Mouse (Mus musculus): ENCODE measurements at regions not wholly inside any gene's neighbourhood (a gene's known extent, or its start where the extent isn't known, plus 50 kb on each side); places are given as distances from the start of the nearest gene placed in this dataset.

DNA sequence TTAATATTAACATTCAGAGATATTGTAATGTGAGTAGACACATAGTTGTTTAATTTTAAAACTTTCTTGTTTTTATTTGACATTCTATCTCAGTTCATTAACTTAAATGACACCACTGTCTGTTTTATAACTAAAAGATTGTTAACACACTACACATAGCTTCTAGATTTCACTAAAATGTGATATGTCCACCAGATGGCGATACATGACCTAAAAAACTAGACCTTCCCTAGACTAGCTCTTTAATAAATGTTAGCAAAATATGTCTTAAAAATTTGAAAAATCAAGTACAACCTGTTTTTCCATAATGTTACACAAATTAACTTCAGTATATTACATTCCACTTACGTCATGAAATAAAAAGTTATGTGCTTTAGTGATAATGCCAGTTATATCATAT is 1398.8 kb upstream of the Cdh9 start:
- DNase-seq (ENCODE audit: low read depth, low spot score), result peak; percentile 23

DNA sequence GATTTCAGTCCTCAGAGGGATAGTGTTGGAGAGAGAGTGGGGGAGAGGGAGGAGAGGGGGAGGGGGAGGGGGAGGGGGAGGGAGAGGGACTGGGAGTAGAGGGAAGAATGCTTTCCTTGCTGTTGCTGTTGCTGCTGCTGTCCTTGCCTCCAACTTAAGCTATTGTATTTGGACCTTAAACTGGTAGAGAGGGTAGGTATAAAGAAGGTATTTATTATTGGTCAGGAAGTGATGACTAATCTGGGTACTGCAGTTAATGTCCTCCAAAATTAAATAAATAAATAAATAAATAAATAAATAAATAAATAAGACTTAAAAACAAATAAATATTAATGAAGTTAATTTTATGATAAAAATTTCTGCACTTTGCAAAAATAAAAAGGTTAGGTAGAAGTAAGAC is 1396.6 kb upstream of the Cdh9 start:
- no peak for DNase-seq (ENCODE audit: low read depth, low spot score)

- no peak for DNase-seq (ENCODE audit: low read depth, low spot score)
Observed at GRCm38 (mm10) chr15:15361841-15362240, 1366.7 kb upstream of the Cdh9 start.

DNA sequence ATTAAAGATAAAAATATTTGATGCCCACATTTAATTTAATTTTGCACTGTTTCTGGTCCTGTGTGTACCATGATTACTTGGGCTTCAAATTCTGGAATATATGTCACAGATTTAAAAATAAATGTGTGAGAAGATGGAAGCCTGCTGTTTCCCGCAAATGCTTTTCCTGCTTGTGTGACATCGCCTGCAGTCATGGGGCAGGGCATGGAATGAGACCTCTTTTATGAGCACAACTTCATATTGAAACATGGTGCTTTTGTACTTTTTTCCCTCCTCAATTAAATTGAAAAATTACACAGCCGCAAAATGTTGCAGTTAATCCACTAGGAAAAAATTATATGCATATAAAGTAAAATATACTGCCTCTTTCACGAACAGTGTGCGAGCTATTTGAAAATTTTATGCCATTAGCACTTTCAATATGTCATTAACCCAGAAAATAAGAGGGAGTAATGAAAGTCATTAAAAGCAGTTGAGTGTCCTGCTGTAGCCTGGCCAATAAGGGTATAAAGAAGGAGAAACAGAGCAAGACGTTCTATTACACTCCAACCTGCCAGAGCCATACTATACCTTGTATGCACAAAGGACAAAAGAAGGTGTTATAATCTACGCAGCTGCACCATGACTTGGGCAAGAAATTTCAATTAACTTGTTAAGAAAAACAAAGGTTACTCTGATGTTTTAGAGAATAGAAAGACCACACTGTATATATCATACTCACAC is 1336.1 kb upstream of the Cdh9 start:
- DNase-seq (ENCODE audit: low read depth, low spot score), result no peak
